Mouse (Mus musculus): ENCODE data around the gene Hdac1. TPM values are rescaled to one million over a fixed set of nuclear protein-coding genes. Genes with fewer than 3 reads are reported as not detected.

Gene Hdac1
- polyA plus RNA-seq, 1 experiment from 2014 or later, result 237 TPM

- H3K9me3 ChIP-seq, result no peaks in the 10 kb centered on the region
- DNase-seq (ENCODE audit: low spot score), result no peak
- 50% methylated on average over 2 of the region's 2 CpGs for WGBS
- H3K4me1 ChIP-seq, result peaks cover 25% of the 10 kb centered on the region
- H3K36me3 ChIP-seq, result peaks cover 71% of the 10 kb centered on the region
- no peaks in the 10 kb centered on the region for H3K27me3 ChIP-seq (ENCODE audit: insufficient read depth, poor library complexity, severe bottlenecking)
- H3K27ac ChIP-seq, result no peak overlapping the region
- no peak overlapping the region for H3K4me3 ChIP-seq
Measured at GRCm38 (mm10) chr4:129516925-129517324, 25.6 kb downstream of the Hdac1 start.

GRCm38 (mm10) chr4:129514300-129514898 lies 28.1 kb downstream of the Hdac1 start:
- WGBS, result 0% methylated on average over 34 of the region's 35 CpGs
- H3K4me1 ChIP-seq, result peaks cover 33% of the 10 kb centered on the region
- peaks cover 46% of the 10 kb centered on the region for H3K36me3 ChIP-seq

GRCm38 (mm10) chr4:129513891-129514290 lies 28.6 kb downstream of the Hdac1 start:
- DNase-seq (ENCODE audit: low spot score), result no peak
- WGBS, result 1% methylated on average over 47 of the region's 57 CpGs
- H3K36me3 ChIP-seq, result peaks cover 43% of the 10 kb centered on the region
- no peaks in the 10 kb centered on the region for H3K27me3 ChIP-seq (ENCODE audit: insufficient read depth, poor library complexity, severe bottlenecking)
- no peaks in the 10 kb centered on the region for H3K9me3 ChIP-seq
- H3K4me1 ChIP-seq, result peaks cover 35% of the 10 kb centered on the region
- H3K27ac ChIP-seq, result peak overlapping the region; percentile 100
- H3K4me3 ChIP-seq, result peak overlapping the region; percentile 99

More at GRCm38 (mm10) chr4:129514300-129514898, 28.1 kb downstream of the Hdac1 start:
- no peaks in the 10 kb centered on the region for H3K27me3 ChIP-seq (ENCODE audit: insufficient read depth, poor library complexity, severe bottlenecking)
- peak overlapping the region; percentile 100 for H3K27ac ChIP-seq
- DNase-seq (ENCODE audit: low spot score), result no peak
- peak overlapping the region; percentile 99 for H3K4me3 ChIP-seq
- H3K9me3 ChIP-seq, result no peaks in the 10 kb centered on the region

GRCm38 (mm10) chr4:129513086-129513767 lies 29.3 kb downstream of the Hdac1 start, which contains the start of gene Marcksl1:
Marcksl1 (plus strand) TSS chr4:129513581.
- DNase-seq (ENCODE audit: low spot score), result peak; percentile 93
- Histone ChIP-seq H3K27me3 (ENCODE audit: insufficient read depth, poor library complexity, severe bottlenecking) (no peaks in the 10 kb centered on the region), H3K36me3 (peaks cover 36% of the 10 kb centered on the region), H3K27ac (peak within 1 kb of the TSS; percentile 100), H3K4me1 (peaks cover 41% of the 10 kb centered on the region), H3K9me3 (no peaks in the 10 kb centered on the region), H3K4me3 (peak within 1 kb of the TSS; percentile 99)
- WGBS, result 6% methylated on average over 47 of the region's 47 CpGs

- H3K36me3 ChIP-seq, result peaks cover 19% of the 10 kb centered on the region
- 52% methylated on average over 6 of the region's 6 CpGs for WGBS
- no peaks in the 10 kb centered on the region for H3K9me3 ChIP-seq
- peak overlapping the region; percentile 42 for H3K27ac ChIP-seq
- no peak for DNase-seq (ENCODE audit: low spot score)
- H3K27me3 ChIP-seq (ENCODE audit: insufficient read depth, poor library complexity, severe bottlenecking), result no peaks in the 10 kb centered on the region
- peaks cover 48% of the 10 kb centered on the region for H3K4me1 ChIP-seq
- peak overlapping the region; percentile 24; the same call in 1 of the 2 replicates for H3K4me3 ChIP-seq
Measured at GRCm38 (mm10) chr4:129511413-129512096, 31.0 kb downstream of the Hdac1 start.

GRCm38 (mm10) chr4:129510723-129511412 lies 31.6 kb downstream of the Hdac1 start:
- no peak overlapping the region for H3K4me3 ChIP-seq
- H3K27me3 ChIP-seq (ENCODE audit: insufficient read depth, poor library complexity, severe bottlenecking), result no peaks in the 10 kb centered on the region
- WGBS, result 57% methylated on average over 6 of the region's 6 CpGs
- peak overlapping the region; percentile 42 for H3K27ac ChIP-seq
- no peak for DNase-seq (ENCODE audit: low spot score)
- no peaks in the 10 kb centered on the region for H3K9me3 ChIP-seq
- H3K36me3 ChIP-seq, result peaks cover 12% of the 10 kb centered on the region
- H3K4me1 ChIP-seq, result peaks cover 48% of the 10 kb centered on the region

- peaks cover 40% of the 10 kb centered on the region for H3K4me1 ChIP-seq
- H3K9me3 ChIP-seq, result no peaks in the 10 kb centered on the region
- no peak overlapping the region for H3K27ac ChIP-seq
- 0 out of 2 replicates have a peak, but pooled peaks cover 2% of the 10 kb centered on the region for H3K36me3 ChIP-seq
- 51% methylated on average over 3 of the region's 3 CpGs for WGBS
- no peak for DNase-seq (ENCODE audit: low spot score)
- no peak overlapping the region for H3K4me3 ChIP-seq
- no peaks in the 10 kb centered on the region for H3K27me3 ChIP-seq (ENCODE audit: insufficient read depth, poor library complexity, severe bottlenecking)
Measured at GRCm38 (mm10) chr4:129509650-129510049, 32.9 kb downstream of the Hdac1 start.

GRCm38 (mm10) chr4:129508834-129509600 lies 33.5 kb downstream of the Hdac1 start:
- H3K4me3 ChIP-seq, result no peak overlapping the region
- 62% methylated on average over 15 of the region's 15 CpGs for WGBS
- no peak for DNase-seq (ENCODE audit: low spot score)
- H3K36me3 ChIP-seq, result no peaks in the 10 kb centered on the region
- peak overlapping the region; percentile 5; the same call in 1 of the 2 replicates for H3K27ac ChIP-seq
- no peaks in the 10 kb centered on the region for H3K9me3 ChIP-seq
- H3K27me3 ChIP-seq (ENCODE audit: insufficient read depth, poor library complexity, severe bottlenecking), result no peaks in the 10 kb centered on the region
- peaks cover 47% of the 10 kb centered on the region for H3K4me1 ChIP-seq

GRCm38 (mm10) chr4:129508237-129508515 lies 34.3 kb downstream of the Hdac1 start:
- H3K36me3 ChIP-seq, result no peaks in the 10 kb centered on the region
- H3K4me1 ChIP-seq, result peaks cover 50% of the 10 kb centered on the region
- H3K9me3 ChIP-seq, result no peaks in the 10 kb centered on the region
- H3K4me3 ChIP-seq, result no peak overlapping the region
- H3K27ac ChIP-seq, result no peak overlapping the region
- 49% methylated on average over 3 of the region's 3 CpGs for WGBS
- H3K27me3 ChIP-seq (ENCODE audit: insufficient read depth, poor library complexity, severe bottlenecking), result no peaks in the 10 kb centered on the region
- DNase-seq (ENCODE audit: low spot score), result no peak

- Histone ChIP-seq H3K36me3 (no peaks in the 10 kb centered on the region), H3K27me3 (ENCODE audit: insufficient read depth, poor library complexity, severe bottlenecking) (no peaks in the 10 kb centered on the region), H3K4me3 (no peak overlapping the region), H3K4me1 (peaks cover 50% of the 10 kb centered on the region), H3K27ac (no peak overlapping the region), H3K9me3 (no peaks in the 10 kb centered on the region)
- 57% methylated on average over 9 of the region's 10 CpGs for WGBS
- DNase-seq (ENCODE audit: low spot score), result no peak
Measured at GRCm38 (mm10) chr4:129507434-129508236, 34.9 kb downstream of the Hdac1 start.

- Histone ChIP-seq H3K4me3 (no peak overlapping the region), H3K4me1 (peaks cover 53% of the 10 kb centered on the region)
Measured at GRCm38 (mm10) chr4:129505511-129505910, 37.0 kb downstream of the Hdac1 start.

More at GRCm38 (mm10) chr4:129505511-129505910, 37.0 kb downstream of the Hdac1 start:
- Histone ChIP-seq H3K27ac (no peak overlapping the region), H3K27me3 (ENCODE audit: insufficient read depth, poor library complexity, severe bottlenecking) (no peaks in the 10 kb centered on the region), H3K9me3 (no peaks in the 10 kb centered on the region), H3K36me3 (no peaks in the 10 kb centered on the region)
- no peak for DNase-seq (ENCODE audit: low spot score)
- WGBS, result 81% methylated on average over 3 of the region's 3 CpGs
